Mouse (Mus musculus): ENCODE results near the gene Ano3. TPM values are rescaled to one million over a fixed set of nuclear protein-coding genes. Genes with fewer than 3 reads are reported as not detected.
"Not testable (repeated sequence)": the region's sequence is repeated elsewhere in the genome, so short reads cannot be mapped to it uniquely, and the experiment has no call there.

Ano3 gene
- 0.84 and 1.1 TPM in 2 replicates for polyA plus RNA-seq (2016; fragmentation: Nextera tagmentation; extraction: Ambion mirVana)

DNA sequence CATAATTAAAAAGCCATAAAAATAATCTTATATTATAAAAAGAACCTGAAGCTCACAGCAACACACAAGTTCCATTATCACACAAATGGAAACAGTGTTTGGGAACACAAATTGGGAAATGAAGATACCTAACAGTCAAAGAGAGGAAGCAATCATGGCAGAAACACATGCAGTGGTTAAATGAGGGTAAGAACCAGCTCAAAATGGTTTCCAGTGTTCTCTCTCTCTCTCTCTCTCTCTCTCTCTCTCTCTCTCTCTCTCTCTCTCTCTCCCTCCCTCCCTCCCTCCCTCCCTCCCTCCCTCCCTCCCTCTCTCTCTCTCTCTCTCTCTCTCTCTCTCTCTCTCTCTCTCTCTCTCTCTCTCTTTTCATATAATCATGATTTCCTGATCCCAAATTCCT is at the start of gene Ano3:
Gene Ano3 (minus strand): TSS at position 101 of the 400 bp plus-strand sequence.
- not testable (repeated sequence) for ATAC-seq (ENCODE audit: low FRiP score)
- H3K4me2 ChIP-seq (replicated peaks): peak within 1 kb of the TSS; percentile 65

DNA sequence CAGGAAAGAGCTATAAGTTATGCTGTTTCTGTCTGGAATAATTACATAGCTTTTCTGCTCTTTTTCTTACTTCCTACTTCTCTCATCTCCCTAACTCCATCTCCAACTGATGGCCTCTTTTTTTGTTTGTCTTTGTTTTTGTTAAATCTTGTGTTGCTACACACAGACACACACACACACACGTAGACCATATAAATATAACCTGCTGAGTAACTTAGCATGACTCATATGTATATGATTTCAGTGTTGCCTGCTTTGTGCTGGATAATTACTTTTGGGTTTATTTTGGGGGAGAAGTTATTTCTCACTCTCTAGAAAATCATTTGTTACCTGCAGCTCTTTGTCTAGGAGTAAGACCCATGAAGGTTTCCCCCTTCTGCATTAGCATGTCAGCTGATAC is 39.3 kb upstream of the Ano3 start:
- Histone ChIP-seq H3K9ac (no peak overlapping the region), H3K4me1 (no peaks in the 10 kb centered on the region), H3K4me3 (no peak overlapping the region), H3K4me2 (replicated peaks) (no peak overlapping the region), H3K27ac (no peak overlapping the region), H3K27me3 (no peaks in the 10 kb centered on the region), H3K36me3 (no peaks in the 10 kb centered on the region), H3K9me3 (replicated peaks) (no peaks in the 10 kb centered on the region)
- no peak for ATAC-seq (ENCODE audit: low FRiP score)
- WGBS: 80% methylated on average over 1 of the region's 1 CpGs

More for the DNA sequence above, at the start of gene Ano3:
- H3K9me3 ChIP-seq (replicated peaks); H3K27ac ChIP-seq; H3K36me3 ChIP-seq; H3K27me3 ChIP-seq; H3K4me1 ChIP-seq: not testable (repeated sequence)
- Histone ChIP-seq H3K4me3 (peak within 1 kb of the TSS; percentile 29), H3K9ac (peak within 1 kb of the TSS; percentile 20; the same call in 1 of the 2 replicates)

DNA sequence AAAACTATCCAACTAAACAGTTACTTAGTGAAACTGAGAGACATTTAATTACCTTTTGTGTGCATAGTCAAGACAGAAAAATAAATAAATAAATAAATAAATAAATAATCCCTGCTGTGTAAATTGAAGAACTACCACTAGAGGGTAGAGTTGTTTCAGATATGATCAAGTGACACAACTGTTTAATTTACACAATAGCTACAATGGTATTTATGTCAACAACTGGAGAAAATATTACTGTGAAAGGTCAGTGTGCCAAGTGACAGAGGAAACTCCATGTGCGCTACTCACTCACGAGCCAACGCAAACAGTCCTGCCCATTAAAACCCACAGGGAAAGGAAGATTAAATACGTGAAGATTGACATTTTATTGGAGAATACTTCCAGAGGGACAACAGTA is 38.8 kb upstream of the Ano3 start:
- WGBS: 74% methylated on average over 4 of the region's 4 CpGs
- H3K9me3 ChIP-seq (replicated peaks): no peaks in the 10 kb centered on the region
- no peak overlapping the region for H3K27ac ChIP-seq
- no peak for ATAC-seq (ENCODE audit: low FRiP score)
- H3K4me3 ChIP-seq: no peak overlapping the region
- no peaks in the 10 kb centered on the region for H3K4me1 ChIP-seq
- no peaks in the 10 kb centered on the region for H3K36me3 ChIP-seq
- H3K27me3 ChIP-seq: no peaks in the 10 kb centered on the region
- H3K4me2 ChIP-seq (replicated peaks): no peak overlapping the region
- H3K9ac ChIP-seq: no peak overlapping the region

GRCm38 (mm10) chr2:110985853-110986271 is 35.1 kb upstream of the Ano3 start:
- no peaks in the 10 kb centered on the region for H3K9me3 ChIP-seq (replicated peaks)
- no peak for ATAC-seq (ENCODE audit: low FRiP score)
- H3K36me3 ChIP-seq: no peaks in the 10 kb centered on the region
- no peak overlapping the region for H3K4me3 ChIP-seq
- H3K9ac ChIP-seq: no peak overlapping the region
- H3K27me3 ChIP-seq: no peaks in the 10 kb centered on the region
- H3K4me2 ChIP-seq (replicated peaks): no peak overlapping the region
- no peak overlapping the region for H3K27ac ChIP-seq
- H3K4me1 ChIP-seq: no peaks in the 10 kb centered on the region
- WGBS: 70% methylated on average over 2 of the region's 2 CpGs

- Histone ChIP-seq H3K4me2 (replicated peaks) (no peak overlapping the region), H3K9me3 (replicated peaks) (no peaks in the 10 kb centered on the region), H3K36me3 (no peaks in the 10 kb centered on the region), H3K9ac (no peak overlapping the region), H3K27ac (no peak overlapping the region), H3K27me3 (no peaks in the 10 kb centered on the region), H3K4me1 (no peaks in the 10 kb centered on the region), H3K4me3 (no peak overlapping the region)
- WGBS: 32% methylated on average over 1 of the region's 1 CpGs
- ATAC-seq (ENCODE audit: low FRiP score): peak; percentile 71
These were observed 31.0 kb upstream of the Ano3 start for GRCm38 (mm10) chr2:110981733-110982132.

- WGBS: 93% methylated on average over 2 of the region's 2 CpGs
- no peak for ATAC-seq (ENCODE audit: low FRiP score)
These were observed 28.9 kb upstream of the Ano3 start for GRCm38 (mm10) chr2:110979610-110980009.

DNA sequence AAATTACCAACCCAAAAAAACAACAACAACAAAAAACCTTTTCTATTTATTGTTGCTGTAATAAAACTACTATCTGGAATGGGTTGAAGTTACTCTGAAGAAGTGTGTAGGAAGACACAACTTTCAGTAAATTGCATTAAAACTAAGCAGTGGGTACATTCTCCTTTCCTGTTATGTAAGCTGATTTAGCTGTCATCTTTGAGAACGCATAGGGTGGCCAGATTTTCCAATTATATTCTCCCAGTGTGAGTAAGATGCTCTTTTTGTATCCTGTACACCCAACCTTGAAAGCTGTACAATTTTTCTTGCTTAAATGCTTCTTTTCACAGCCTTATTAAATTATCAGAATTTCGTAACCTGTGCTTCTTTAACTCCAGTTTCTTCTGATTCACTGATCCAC is 26.1 kb upstream of the Ano3 start:
- Histone ChIP-seq H3K4me2 (replicated peaks) (no peak overlapping the region), H3K27ac (no peak overlapping the region), H3K9ac (no peak overlapping the region), H3K9me3 (replicated peaks) (no peaks in the 10 kb centered on the region), H3K36me3 (no peaks in the 10 kb centered on the region), H3K4me1 (no peaks in the 10 kb centered on the region), H3K27me3 (no peaks in the 10 kb centered on the region), H3K4me3 (no peak overlapping the region)
- 87% methylated on average over 2 of the region's 2 CpGs for WGBS
- ATAC-seq (ENCODE audit: low FRiP score): no peak

More at GRCm38 (mm10) chr2:110979610-110980009, 28.9 kb upstream of the Ano3 start:
- no peak overlapping the region for H3K27ac ChIP-seq
- H3K27me3 ChIP-seq: no peaks in the 10 kb centered on the region
- H3K4me1 ChIP-seq: no peaks in the 10 kb centered on the region
- H3K9ac ChIP-seq: no peak overlapping the region
- no peaks in the 10 kb centered on the region for H3K9me3 ChIP-seq (replicated peaks)
- H3K36me3 ChIP-seq: no peaks in the 10 kb centered on the region
- H3K4me3 ChIP-seq: no peak overlapping the region
- H3K4me2 ChIP-seq (replicated peaks): no peak overlapping the region

GRCm38 (mm10) chr2:110970158-110970557 is 19.4 kb upstream of the Ano3 start:
- Histone ChIP-seq H3K4me1 (no peaks in the 10 kb centered on the region), H3K27me3 (no peaks in the 10 kb centered on the region), H3K9me3 (replicated peaks) (no peaks in the 10 kb centered on the region), H3K36me3 (no peaks in the 10 kb centered on the region), H3K27ac (no peak overlapping the region), H3K9ac (no peak overlapping the region), H3K4me3 (no peak overlapping the region), H3K4me2 (replicated peaks) (no peak overlapping the region)
- WGBS: 93% methylated on average over 2 of the region's 2 CpGs
- ATAC-seq (ENCODE audit: low FRiP score): no peak

- Histone ChIP-seq H3K4me3 (no peak overlapping the region), H3K27me3 (no peaks in the 10 kb centered on the region), H3K27ac (no peak overlapping the region), H3K4me2 (replicated peaks) (no peak overlapping the region), H3K9ac (no peak overlapping the region), H3K9me3 (replicated peaks) (no peaks in the 10 kb centered on the region), H3K4me1 (no peaks in the 10 kb centered on the region), H3K36me3 (no peaks in the 10 kb centered on the region)
- ATAC-seq (ENCODE audit: low FRiP score): no peak
- WGBS: 91% methylated on average over 3 of the region's 3 CpGs
These were observed 14.7 kb upstream of the Ano3 start for GRCm38 (mm10) chr2:110965398-110965797.

- H3K4me3 ChIP-seq: peak overlapping the region; percentile 29
- peaks cover 9% of the 10 kb centered on the region; the same call in 1 of the 2 replicates for H3K4me1 ChIP-seq
- no peak overlapping the region for H3K27ac ChIP-seq
- 64% methylated on average over 3 of the region's 3 CpGs for WGBS
- ATAC-seq (ENCODE audit: low FRiP score): peak; percentile 14; the same call in 1 of the 2 replicates
- peak overlapping the region; percentile 65 for H3K4me2 ChIP-seq (replicated peaks)
- H3K27me3 ChIP-seq: no peaks in the 10 kb centered on the region
- no peak overlapping the region for H3K9ac ChIP-seq
- H3K9me3 ChIP-seq (replicated peaks): no peaks in the 10 kb centered on the region
- no peaks in the 10 kb centered on the region for H3K36me3 ChIP-seq
These were observed 305 bp downstream of the Ano3 start for GRCm38 (mm10) chr2:110950432-110950803.

DNA sequence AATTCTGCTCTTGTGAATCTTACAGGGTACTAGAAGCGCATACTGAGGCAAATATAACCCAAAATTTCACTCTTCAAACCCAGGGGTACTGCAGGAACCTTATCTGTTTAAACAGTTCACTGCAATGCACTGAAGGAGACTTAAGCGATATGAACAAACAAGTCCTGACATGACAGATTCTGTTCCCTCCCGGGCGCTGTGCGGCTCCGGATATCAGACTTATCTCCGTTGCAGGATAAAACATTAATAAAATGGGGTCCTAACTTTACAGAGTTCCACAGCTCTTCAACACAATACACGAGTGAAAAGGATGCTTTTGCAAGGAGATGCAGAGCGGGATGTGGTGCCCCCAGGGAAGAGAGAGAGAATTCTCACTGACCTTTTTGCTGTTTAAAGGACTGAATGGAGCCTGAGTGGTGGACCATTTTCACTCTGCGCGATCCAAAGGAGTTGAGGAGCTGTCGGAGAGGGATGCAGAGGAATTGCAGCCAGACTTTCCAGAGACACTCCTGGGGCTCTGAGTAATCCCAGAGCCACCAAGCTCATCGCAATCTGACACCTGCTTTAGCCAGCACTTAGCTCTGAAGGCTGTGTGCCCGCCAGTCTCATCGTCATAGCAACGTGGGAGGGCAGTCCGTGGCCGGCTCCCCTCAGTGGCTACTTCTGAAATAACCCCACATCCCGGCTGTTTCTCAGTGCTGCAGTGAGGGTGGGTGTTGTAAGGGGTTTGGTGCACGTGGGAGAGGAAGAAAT is 868 bp downstream of the Ano3 start:
- H3K27ac ChIP-seq: no peak overlapping the region
- H3K4me2 ChIP-seq (replicated peaks): peak overlapping the region; percentile 65
- peak; percentile 96 for ATAC-seq (ENCODE audit: low FRiP score)

GRCm38 (mm10) chr2:110945171-110945570 is 5.6 kb downstream of the Ano3 start:
- no peaks in the 10 kb centered on the region for H3K36me3 ChIP-seq
- H3K4me2 ChIP-seq (replicated peaks): no peak overlapping the region
- H3K4me3 ChIP-seq: no peak overlapping the region
- 66% methylated on average over 1 of the region's 1 CpGs for WGBS
- H3K4me1 ChIP-seq: peaks cover 8% of the 10 kb centered on the region; the same call in 1 of the 2 replicates
- H3K27ac ChIP-seq: no peak overlapping the region
- no peak overlapping the region for H3K9ac ChIP-seq
- ATAC-seq (ENCODE audit: low FRiP score): no peak
- no peaks in the 10 kb centered on the region for H3K9me3 ChIP-seq (replicated peaks)
- H3K27me3 ChIP-seq: no peaks in the 10 kb centered on the region

More for the DNA sequence above, 868 bp downstream of the Ano3 start:
- no peaks in the 10 kb centered on the region for H3K36me3 ChIP-seq
- peak overlapping the region; percentile 20; the same call in 1 of the 2 replicates for H3K9ac ChIP-seq
- H3K27me3 ChIP-seq: no peaks in the 10 kb centered on the region
- peaks cover 9% of the 10 kb centered on the region; the same call in 1 of the 2 replicates for H3K4me1 ChIP-seq
- no peaks in the 10 kb centered on the region for H3K9me3 ChIP-seq (replicated peaks)
- peak overlapping the region; percentile 29 for H3K4me3 ChIP-seq
- 9% methylated on average over 20 of the region's 20 CpGs for WGBS

DNA sequence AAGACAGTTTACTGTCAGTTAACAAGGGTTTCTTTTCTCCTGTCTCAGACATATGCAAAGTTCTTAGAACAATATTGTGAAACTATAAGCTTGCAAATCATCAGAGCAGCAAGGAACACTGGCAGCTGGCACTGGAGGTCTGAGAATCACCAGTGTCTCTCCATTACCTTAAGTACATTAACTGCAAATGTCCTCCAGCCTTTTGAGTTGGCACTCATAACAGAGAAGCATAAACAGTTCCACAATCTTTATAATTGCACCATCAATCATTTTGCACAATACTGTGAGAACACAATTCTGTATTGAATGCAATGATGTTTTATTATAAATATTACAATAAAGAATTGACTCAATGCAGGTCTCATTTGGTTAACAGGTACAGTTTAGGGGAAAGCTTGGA is 15.0 kb downstream of the Ano3 start:
- Histone ChIP-seq H3K36me3 (no peaks in the 10 kb centered on the region), H3K27me3 (no peaks in the 10 kb centered on the region), H3K4me3 (no peak overlapping the region), H3K4me2 (replicated peaks) (no peak overlapping the region), H3K9me3 (replicated peaks) (no peaks in the 10 kb centered on the region), H3K27ac (no peak overlapping the region), H3K4me1 (no peaks in the 10 kb centered on the region), H3K9ac (no peak overlapping the region)
- ATAC-seq (ENCODE audit: low FRiP score): no peak
